Mouse (Mus musculus) Patski (cell line): ENCODE measurements around the gene Ccl1. TPM values are rescaled to one million over a fixed set of nuclear protein-coding genes. Genes with fewer than 3 reads are reported as not detected.

Source experiments
- ATAC-seq: fragments of 100-300 bp; one replicate; pipeline ENCODE4 v1.8.0; 2021
- CTCF ChIA-PET: fragments of 350-600 bp; sonication (Branson Sonifier 250); formaldehyde crosslinking; loops from one replicate; lab custom pipeline; 2022; ENCODE audit warnings: inconsistent platforms; lab: Charles Lee
- POLR2A ChIA-PET: fragments of 350-600 bp; sonication (Branson Sonifier 250); formaldehyde crosslinking; loops from one replicate; lab custom pipeline; 2022; ENCODE audit warnings: antibody characterized with exemption, inconsistent platforms; lab: Charles Lee
- DNase-seq: peaks from one replicate; pipeline ENCODE4 v3.0.0-alpha.2; 2011; ENCODE audit warnings: low read depth, low spot score
- H3K27me3 ChIP-seq: fragments of 371-371 bp; one replicate; pipeline ENCODE4 v1.5.1; 2021
- CTCF ChIP-seq: fragments of 100-300 bp; IDR thresholded peaks from one replicate; pipeline ENCODE4 v1.5.1; 2021
- in situ Hi-C: fragments of 300-500 bp; cut with MboI; formaldehyde crosslinking; loops from 3 replicates; pipeline ENCODE4 v1.11.1; 2018; ENCODE audit warnings: low pct_unique_long_range_greater_than_20kb, mixed read lengths
- polyA plus RNA-seq: library from polyadenylated mRNA; unstranded; gene quantifications from one replicate; pipeline ENCODE4 v1.2.3, GENCODE M21; 2021

The Ccl1 gene
- polyA plus RNA-seq, 1 experiment from 2014 or later: not detected

- DNase-seq (no peak), ATAC-seq (no peak)
- ChIA-PET POLR2A (interaction anchor here (0.6 kb wide), 1 partner anchor 476 kb away, joined by 3 read pairs; no protein-coding TSS in a partner anchor), CTCF (interaction anchor here (0.9 to 9.4 kb wide), 5 partner anchors 10 to 198 kb away, joined by 3 to 156 read pairs (median 3); no protein-coding TSS in a partner anchor)
- peaks cover 42% of the 10 kb centered on the region for H3K27me3 ChIP-seq
- no peak for TF ChIP-seq CTCF
- in situ Hi-C loops: no loop called here
Observed at GRCm38 (mm10) chr11:82181331-82181730, 124.2 kb downstream of the Ccl1 start.

GRCm38 (mm10) chr11:82178161-82178560 lies 127.3 kb downstream of the Ccl1 start:
- ChIA-PET CTCF (interaction anchor here (0.9 to 9.7 kb wide), 9 partner anchors 13 to 220 kb away, joined by 3 to 156 read pairs (median 7); partner anchors contain the start of genes Ccl7 and Gm17268), POLR2A (interaction anchor here (0.7 to 0.8 kb wide), 2 partner anchors 112 to 348 kb away, joined by 3 to 5 read pairs; no protein-coding TSS in a partner anchor)
- DNase-seq (no peak), ATAC-seq (no peak)
- TF ChIP-seq CTCF: no peak
- H3K27me3 ChIP-seq: peaks cover 32% of the 10 kb centered on the region
- in situ Hi-C loops: loop anchor here (5.0 to 10.0 kb wide), 3 partner anchors 126 to 533 kb away; no protein-coding TSS in a partner anchor

- in situ Hi-C loops: loop anchor here (5.0 to 10.0 kb wide), 3 partner anchors 125 to 533 kb away; no protein-coding TSS in a partner anchor
- ATAC-seq (no peak), DNase-seq (no peak)
- CTCF ChIA-PET: interaction anchor here (0.9 to 9.7 kb wide), 9 partner anchors 14 to 219 kb away, joined by 3 to 156 read pairs (median 7); partner anchors contain the start of genes Ccl7 and Gm17268
- TF ChIP-seq CTCF: peak; percentile 81
- POLR2A ChIA-PET: interaction anchor here (0.7 to 0.8 kb wide), 2 partner anchors 112 to 347 kb away, joined by 3 to 5 read pairs; no protein-coding TSS in a partner anchor
- peaks cover 28% of the 10 kb centered on the region for H3K27me3 ChIP-seq
Observed at GRCm38 (mm10) chr11:82177711-82178110, 127.8 kb downstream of the Ccl1 start.

- peak; percentile 97 for TF ChIP-seq CTCF
- DNase-seq: peak; percentile 37
- in situ Hi-C loops: loop anchor here (5.0 to 10.0 kb wide), 4 partner anchors 37 to 530 kb away; no protein-coding TSS in a partner anchor
- ATAC-seq: peak; percentile 69
- ChIA-PET CTCF (interaction anchor here (0.6 to 9.7 kb wide), 30 partner anchors 12 to 195 kb away, joined by 3 to 156 read pairs (median 4); partner anchors contain the start of genes Ccl2, Ccl7, Ccl8 and Gm17268), POLR2A (interaction anchor here (0.9 to 1.0 kb wide), 2 partner anchors 140 to 540 kb away, joined by 3 read pairs; no protein-coding TSS in a partner anchor)
- H3K27me3 ChIP-seq: peaks cover 14% of the 10 kb centered on the region
Observed at GRCm38 (mm10) chr11:82174794-82175193, 130.7 kb downstream of the Ccl1 start.

GRCm38 (mm10) chr11:82173491-82173890 lies 132.0 kb downstream of the Ccl1 start:
- no peak for TF ChIP-seq CTCF
- CTCF ChIA-PET: interaction anchor here (1.5 to 9.7 kb wide), 6 partner anchors 106 to 192 kb away, joined by 4 to 156 read pairs (median 9); partner anchors contain the start of genes Ccl2 and Ccl7
- POLR2A ChIA-PET: no interaction called here
- in situ Hi-C loops: loop anchor here (5.0 to 10.0 kb wide), 2 partner anchors 36 to 529 kb away; no protein-coding TSS in a partner anchor
- ATAC-seq: no peak
- no peak for DNase-seq
- H3K27me3 ChIP-seq: peaks cover 4% of the 10 kb centered on the region

GRCm38 (mm10) chr11:82171316-82172071 lies 134.0 kb downstream of the Ccl1 start:
- DNase-seq (peak; percentile 43), ATAC-seq (peak; percentile 78)
- H3K27me3 ChIP-seq: peaks cover 10% of the 10 kb centered on the region
- ChIA-PET POLR2A (interaction anchor here (1.4 kb wide), 1 partner anchor 101 kb away, joined by 4 read pairs; no protein-coding TSS in a partner anchor), CTCF (interaction anchor here (0.9 to 9.7 kb wide), 5 partner anchors 10 to 175 kb away, joined by 3 to 99 read pairs (median 3); partner anchors contain the start of gene Ccl7)
- no peak for TF ChIP-seq CTCF
- in situ Hi-C loops: loop anchor here (5.0 to 10.0 kb wide), 2 partner anchors 34 to 527 kb away; no protein-coding TSS in a partner anchor

- no peak for ATAC-seq
- no peak for TF ChIP-seq CTCF
- CTCF ChIA-PET: no interaction called here
- POLR2A ChIA-PET: no interaction called here
- no peak for DNase-seq
- peaks cover 10% of the 10 kb centered on the region for H3K27me3 ChIP-seq
- in situ Hi-C loops: no loop called here
Observed at GRCm38 (mm10) chr11:82169456-82169855, 136.0 kb downstream of the Ccl1 start.

GRCm38 (mm10) chr11:82168308-82168707 lies 137.2 kb downstream of the Ccl1 start:
- DNase-seq (no peak), ATAC-seq (no peak)
- peaks cover 11% of the 10 kb centered on the region for H3K27me3 ChIP-seq
- POLR2A ChIA-PET: no interaction called here
- in situ Hi-C loops: no loop called here
- no peak for TF ChIP-seq CTCF
- CTCF ChIA-PET: no interaction called here

- ATAC-seq (no peak), DNase-seq (no peak)
- CTCF ChIA-PET: no interaction called here
- peaks cover 34% of the 10 kb centered on the region for H3K27me3 ChIP-seq
- TF ChIP-seq CTCF: no peak
- POLR2A ChIA-PET: no interaction called here
- in situ Hi-C loops: no loop called here
Observed at GRCm38 (mm10) chr11:82163285-82163684, 142.2 kb downstream of the Ccl1 start.

GRCm38 (mm10) chr11:82159126-82159525 lies 146.4 kb downstream of the Ccl1 start:
- ATAC-seq: no peak
- peaks cover 41% of the 10 kb centered on the region for H3K27me3 ChIP-seq
- ChIA-PET CTCF (interaction anchor here (1.1 kb wide), 1 partner anchor 9 kb away, joined by 3 read pairs; no protein-coding TSS in a partner anchor), POLR2A (no interaction called here)
- in situ Hi-C loops: no loop called here
- DNase-seq: no peak
- no peak for TF ChIP-seq CTCF
